Mouse (Mus musculus): ENCODE results near the gene Gbx2.

DNA sequence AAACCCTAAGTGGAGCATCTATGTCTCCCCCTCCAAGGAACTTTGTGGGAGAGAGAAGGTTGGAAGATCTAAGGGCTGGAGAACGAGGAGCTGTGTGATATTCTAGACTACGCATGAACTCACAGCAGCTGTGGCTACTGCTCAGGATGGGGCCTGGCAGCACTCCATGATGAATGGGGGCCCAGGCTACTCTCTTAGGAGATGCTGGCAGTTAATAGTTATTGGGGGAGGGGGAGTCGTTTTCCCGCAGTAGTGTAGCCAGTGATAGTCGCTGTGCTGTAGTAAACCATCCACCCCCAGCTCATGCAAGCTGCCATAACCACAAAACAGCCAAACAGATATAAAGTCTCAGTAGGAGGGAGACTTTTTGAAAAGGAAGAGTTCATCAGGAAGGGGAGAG, 18.6 kb downstream of the Gbx2 start:
- TF ChIP-seq CTCF (IDR thresholded peaks at IDR 0.05; ENCODE audit: low read depth) (no peak), EP300 (IDR thresholded peaks at IDR 0.05; ENCODE audit: low read depth) (no peak)
